Mouse (Mus musculus) megakaryocyte-erythroid progenitor cell, adult 5-6 weeks (primary cell): Measurements from ENCODE around the gene Gng12. TPM values are rescaled to one million over a fixed set of nuclear protein-coding genes. Genes with fewer than 3 reads are reported as not detected.
A peak's percentile ranks its signal among the peaks of the same experiment; 100 is the strongest.

ENCODE experiments used
- ATAC-seq: replicated peaks from 2 replicates; pipeline ENCODE4 v1.8.0; 2016; ENCODE audit warnings: mild to moderate bottlenecking, inconsistent platforms; ENCODE audit not compliant: severe bottlenecking, poor library complexity, low FRiP score, low TSS enrichment
- total RNA-seq, 2 experiments: library from RNA; stranded (forward) in 1 of 2; stranded (reverse) in 1 of 2; fragments of 200-1000, 215-1000 nt in 1 of 2; fragments of >200 nt in 1 of 2; fragmentation: Nextera tagmentation in 1 of 2; gene quantifications; 2 replicates each; pipeline ENCODE4 v1.2.3; 2014 to 2017

Gene Gng12
- total RNA-seq, 2 experiments from 2014 or later = 25.4 to 37.5 TPM

DNA sequence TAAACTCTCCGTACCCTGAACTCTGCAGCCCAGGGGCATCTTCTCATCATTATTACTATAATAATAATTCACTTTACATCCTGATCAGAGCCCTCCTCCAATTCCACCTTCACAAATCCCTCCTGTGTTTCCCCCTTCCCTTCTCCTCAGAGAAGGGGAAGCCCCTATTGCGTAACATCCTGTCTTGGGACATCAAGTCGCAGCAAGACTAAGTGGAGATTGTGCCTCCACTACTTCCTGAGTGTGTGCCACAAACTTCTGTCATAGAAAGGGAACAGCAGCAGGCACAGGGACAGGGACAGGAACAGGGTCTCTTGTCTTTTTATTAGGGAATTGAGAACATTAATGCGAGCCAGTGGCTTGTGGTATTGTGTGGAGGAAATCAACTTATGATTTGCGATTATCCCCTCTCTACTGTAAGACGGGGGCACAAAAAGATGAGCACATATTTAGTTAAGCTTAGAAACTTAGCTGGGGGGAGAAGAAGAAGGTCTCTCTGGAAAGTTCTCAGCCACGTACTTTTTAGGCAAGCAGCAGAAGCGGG is 173.1 kb downstream of the Gng12 start:
- no peak for ATAC-seq

DNA sequence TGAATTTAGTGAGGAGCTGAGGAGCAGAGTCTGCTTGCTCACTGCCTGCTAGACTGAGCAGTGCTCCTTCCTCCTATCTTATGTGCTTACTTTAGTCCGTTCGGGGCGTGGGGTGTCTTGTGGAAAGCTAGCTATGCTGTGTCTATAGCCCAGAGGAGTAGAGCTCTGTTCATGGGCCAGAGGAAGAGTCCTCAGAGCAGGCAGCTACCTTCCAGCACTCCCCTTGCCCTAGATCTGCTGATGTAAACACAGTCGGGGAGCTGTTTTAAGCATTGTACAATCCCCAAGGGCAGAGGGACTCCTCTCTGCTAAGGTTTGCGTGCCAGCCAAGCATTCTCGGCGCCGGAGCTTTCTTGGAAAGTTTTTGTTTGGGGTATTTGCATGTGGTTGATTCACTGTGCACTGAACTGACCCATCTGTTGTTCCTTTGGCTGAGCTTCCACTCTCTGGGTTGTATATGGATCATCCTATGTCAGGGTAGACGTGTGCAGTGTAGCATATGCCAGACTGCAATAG is 173.7 kb downstream of the Gng12 start:
- peak; percentile 43 for ATAC-seq

Other genes starting within 250 kb of the Gng12 start
- gene Vmn1r35, start 210.5 kb upstream of the Gng12 start, total RNA-seq (2014; fragmentation: Nextera tagmentation) = not detected in 2 replicates
- gene Vmn1r35, start 210.5 kb upstream of the Gng12 start, total RNA-seq (2017) = not detected in 2 replicates
- gene Vmn1r36, start 177.2 kb upstream of the Gng12 start, total RNA-seq (2014; fragmentation: Nextera tagmentation) = not detected in 2 replicates
- not detected in 2 replicates for gene Vmn1r36, start 177.2 kb upstream of the Gng12 start, total RNA-seq (2017)
- not detected in 2 replicates for gene Vmn1r37, start 167.0 kb upstream of the Gng12 start, total RNA-seq (2014; fragmentation: Nextera tagmentation)
- gene Vmn1r37, start 167.0 kb upstream of the Gng12 start, total RNA-seq (2017) = not detected in 2 replicates
- gene Vmn1r38, start 113.8 kb upstream of the Gng12 start, total RNA-seq (2014; fragmentation: Nextera tagmentation) = not detected in 2 replicates
- gene Vmn1r38, start 113.8 kb upstream of the Gng12 start, total RNA-seq (2017) = not detected in 2 replicates
- gene Vmn1r39, start 85.8 kb upstream of the Gng12 start, total RNA-seq (2014; fragmentation: Nextera tagmentation) = not detected in 2 replicates
- not detected in 2 replicates for gene Vmn1r39, start 85.8 kb upstream of the Gng12 start, total RNA-seq (2017)
- 40.4 and 43.7 TPM in 2 replicates for gene Gadd45a, start 141.1 kb downstream of the Gng12 start, total RNA-seq (2014; fragmentation: Nextera tagmentation)
- 94.9 and 97.9 TPM in 2 replicates for gene Gadd45a, start 141.1 kb downstream of the Gng12 start, total RNA-seq (2017)